In genomic region chr11:86380521-86381238, GRCm38 (mm10) we compare ENCODE assay signal across 17 mouse cellular contexts. TPM values are rescaled to one million over a fixed set of nuclear protein-coding genes. Genes with fewer than 3 reads are reported as not detected.
DNase-seq lines count a peak whose midpoint lies in the region; ATAC-seq and TF ChIP-seq lines count a peak whose summit lies in the region.
"Had no signal": no experiment of that assay in that cellular context is flagged by ENCODE, and none has a peak within 500 bp of the region (broad histone marks: within the 10 kb centered on the region; RNA-seq: fewer than 3 reads in every experiment).

No protein-coding gene starts in this region.

- no peak overlapping the region for H3K4me2 ChIP-seq in hindbrain, embryonic 12.5 days (replicated peaks)
- H3K4me2 ChIP-seq: forebrain, embryonic 13.5 days; heart, embryonic 12.5 days; hindbrain, embryonic 13.5 days; limb, embryonic 12.5 days; lung, embryonic 15.5 days had no signal

- TF ChIP-seq CTCF in embryonic fibroblast, embryonic 13.5 days (IDR thresholded peaks at IDR 0.05; ENCODE audit: borderline replicate concordance, insufficient read depth, low read length): no peak

- peak overlapping the region; percentile 39 for H3K27ac ChIP-seq in embryonic fibroblast, embryonic 13.5 days (ENCODE audit: insufficient read depth, low read length)
- no peak overlapping the region for H3K27ac ChIP-seq in hindbrain, embryonic 12.5 days
- H3K27ac ChIP-seq: forebrain, embryonic 13.5 days; gastrocnemius, adult 2 months; hindbrain, embryonic 13.5 days; limb, embryonic 12.5 days; lung, embryonic 15.5 days had no signal

- H3K4me3 ChIP-seq in embryonic fibroblast, embryonic 13.5 days (ENCODE audit: insufficient read depth, low read length): no peak overlapping the region
- no peak overlapping the region for H3K4me3 ChIP-seq in hindbrain, embryonic 12.5 days
- H3K4me3 ChIP-seq: forebrain, embryonic 13.5 days; gastrocnemius, adult 2 months; heart, embryonic 12.5 days; hindbrain, embryonic 13.5 days; limb, embryonic 12.5 days; lung, embryonic 15.5 days had no signal

- H3K9ac ChIP-seq in hindbrain, embryonic 12.5 days: no peak overlapping the region
- H3K9ac ChIP-seq: forebrain, embryonic 13.5 days; heart, embryonic 12.5 days; hindbrain, embryonic 13.5 days; limb, embryonic 12.5 days; lung, embryonic 15.5 days had no signal

- no peaks in the 10 kb centered on the region for H3K36me3 ChIP-seq in hindbrain, embryonic 12.5 days
- H3K36me3 ChIP-seq: heart, embryonic 12.5 days; hindbrain, embryonic 13.5 days; limb, embryonic 12.5 days; lung, embryonic 15.5 days had no signal

- 86% methylated on average over 12 of the region's 12 CpGs for WGBS in hindbrain, embryonic 12.5 days

- no peak for TF ChIP-seq POLR2A in embryonic fibroblast, embryonic 13.5 days (IDR thresholded peaks at IDR 0.05; ENCODE audit: low read depth, low read length)

- peaks cover 17% of the 10 kb centered on the region for H3K4me1 ChIP-seq in embryonic fibroblast, embryonic 13.5 days (ENCODE audit: control insufficient read depth, insufficient read depth, low read length)
- H3K4me1 ChIP-seq in hindbrain, embryonic 12.5 days: 0 out of 2 replicates have a peak, but pooled peaks cover 2% of the 10 kb centered on the region
- H3K4me1 ChIP-seq: forebrain, embryonic 13.5 days; hindbrain, embryonic 13.5 days had no signal

- no peaks in the 10 kb centered on the region for H3K27me3 ChIP-seq in hindbrain, embryonic 12.5 days
- H3K27me3 ChIP-seq: forebrain, embryonic 13.5 days; heart, embryonic 12.5 days; hindbrain, embryonic 13.5 days; limb, embryonic 12.5 days; lung, embryonic 15.5 days had no signal

- ATAC-seq in frontal cortex, adult (ENCODE audit: low TSS enrichment): peak; percentile 67
- ATAC-seq in hindbrain, embryonic 12.5 days (ENCODE audit: low FRiP score): no peak
- ATAC-seq: forebrain, embryonic 13.5 days had no signal

- no peak for DNase-seq in frontal cortex, postnatal 10 days (ENCODE audit: low spot score in 2 of 2)
- peak; percentile 20 to 26 for DNase-seq in right cerebral cortex, adult 2 months (ENCODE audit: low spot score in 2 of 2)
- no peak for DNase-seq in right cerebral cortex, postnatal 14 days
- DNase-seq in ovary, postnatal 10 days (ENCODE audit: low spot score): no peak
- no peak for DNase-seq in layer of hippocampus, adult 9-11 months
- DNase-seq: cerebellum, adult 11 months; gastrocnemius, adult 2 months; kidney, adult 8-10 months; thymus, postnatal 36 days had no signal

- H3K9me3 ChIP-seq in hindbrain, embryonic 12.5 days (replicated peaks): no peaks in the 10 kb centered on the region
- H3K9me3 ChIP-seq: forebrain, embryonic 13.5 days; heart, embryonic 12.5 days; hindbrain, embryonic 13.5 days; limb, embryonic 12.5 days; lung, embryonic 15.5 days had no signal

RNA-seq across cellular contexts. Expression of gene Med13, which starts 23.3 kb away (rescaled TPM):
- polyA plus RNA-seq in embryonic fibroblast, embryonic 13.5 days (2011; ENCODE audit: insufficient read length, low read depth, missing spikeins): 40.8 and 57.0 TPM in 2 replicates
- 11.4 and 15.1 TPM in 2 replicates for polyA plus RNA-seq in hindbrain, embryonic 12.5 days (2016; fragmentation: Nextera tagmentation; extraction: Ambion mirVana)

Comparison
In these comparisons a context has a peak if more than half of its experiments do, and no peak if none do; other contexts are left out.
1. DNase-seq: peak in right cerebral cortex, adult 2 months (2 of 2); none in frontal cortex, postnatal 10 days (0 of 2), right cerebral cortex, postnatal 14 days (single experiment), ovary, postnatal 10 days (single experiment) and layer of hippocampus, adult 9-11 months (single experiment).